Mouse (Mus musculus) limb, embryonic 15.5 days (tissue): Measurements from ENCODE around the gene Hoxc8. TPM values are rescaled to one million over a fixed set of nuclear protein-coding genes. Genes with fewer than 3 reads are reported as not detected.

Experiments
- ATAC-seq: fragments of 200-750 bp; cut with Nextera tagmentation; 2 replicates; pipeline ENCODE4 v1.8.0; 2017; ENCODE audit warnings: low read depth, moderate TSS enrichment; ENCODE audit not compliant: insufficient number of reproducible peaks, low FRiP score, low TSS enrichment
- H3K27ac ChIP-seq: fragments of 300-500 bp; sonication (generic); 2 replicates; pipeline ENCODE4 v1.5.1; 2015; ENCODE audit warnings: moderate library complexity, mild to moderate bottlenecking, inconsistent platforms
- H3K27me3 ChIP-seq: fragments of 300-500 bp; sonication (generic); 2 replicates; pipeline ENCODE4 v1.6.1; 2015; ENCODE audit warnings: inconsistent platforms
- H3K36me3 ChIP-seq: fragments of 300-500 bp; sonication (generic); 2 replicates; pipeline ENCODE4 v1.6.1; 2015; ENCODE audit warnings: inconsistent platforms
- H3K4me1 ChIP-seq: fragments of 300-500 bp; sonication (generic); 2 replicates; pipeline ENCODE4 v1.6.1; 2015; ENCODE audit warnings: inconsistent platforms
- H3K4me2 ChIP-seq: fragments of 300-500 bp; sonication (generic); 2 replicates; pipeline ENCODE4 v1.6.1; 2015; ENCODE audit warnings: mild to moderate bottlenecking, inconsistent platforms
- H3K4me3 ChIP-seq: fragments of 300-500 bp; sonication (generic); 2 replicates; pipeline ENCODE4 v1.5.1; 2015; ENCODE audit warnings: mild to moderate bottlenecking, inconsistent platforms
- H3K9ac ChIP-seq: fragments of 300-500 bp; sonication (generic); 2 replicates; pipeline ENCODE4 v1.6.1; 2015; ENCODE audit warnings: inconsistent platforms
- H3K9me3 ChIP-seq: fragments of 300-500 bp; sonication (generic); 2 replicates; pipeline ENCODE4 v1.6.1; 2016; ENCODE audit warnings: inconsistent platforms
- WGBS: fragments of 180-500 bp; shearing (Covaris S2); methylation state at CpG from one replicate; pipeline ENCODE4 v1.1.7; 2015; 5-methylcytosine and 5-hydroxymethylcytosine counted together
- polyA plus RNA-seq: library from polyadenylated mRNA; unstranded; fragments of >200 nt; fragmentation: Nextera tagmentation; extraction: Ambion mirVana; gene quantifications from 2 replicates; pipeline ENCODE4 v1.2.1, GENCODE M21; 2015

The Hoxc8 gene
- polyA plus RNA-seq, 1 experiment from 2014 or later, result 3.0 TPM

DNA sequence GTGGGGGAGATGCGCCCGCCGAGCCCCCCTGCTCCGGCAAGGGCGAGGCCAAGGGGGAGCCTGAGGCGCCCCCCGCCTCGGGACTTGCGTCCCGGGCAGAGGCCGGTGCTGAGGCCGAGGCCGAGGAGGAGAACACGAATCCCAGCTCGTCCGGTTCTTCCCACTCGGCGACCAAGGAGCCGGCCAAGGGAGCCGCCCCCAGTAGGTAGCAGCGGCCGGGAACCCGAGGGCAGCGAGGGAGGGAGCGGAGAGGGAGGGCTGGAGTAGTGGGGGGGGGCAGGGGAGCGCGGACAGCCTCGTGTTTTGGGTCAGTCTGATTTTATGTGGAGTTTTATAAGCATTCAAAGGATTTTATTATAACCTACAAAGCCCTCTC lies 35.4 kb upstream of the Hoxc8 start:
- Histone ChIP-seq H3K9me3 (no peaks in the 10 kb centered on the region), H3K36me3 (no peaks in the 10 kb centered on the region), H3K4me2 (peak overlapping the region; percentile 43), H3K27ac (peak overlapping the region; percentile 57), H3K27me3 (peaks cover 84% of the 10 kb centered on the region), H3K4me3 (peak overlapping the region; percentile 45), H3K4me1 (peaks cover 25% of the 10 kb centered on the region), H3K9ac (peak overlapping the region; percentile 33)
- ATAC-seq, result no peak
- WGBS, result 2% methylated on average over 28 of the region's 28 CpGs

DNA sequence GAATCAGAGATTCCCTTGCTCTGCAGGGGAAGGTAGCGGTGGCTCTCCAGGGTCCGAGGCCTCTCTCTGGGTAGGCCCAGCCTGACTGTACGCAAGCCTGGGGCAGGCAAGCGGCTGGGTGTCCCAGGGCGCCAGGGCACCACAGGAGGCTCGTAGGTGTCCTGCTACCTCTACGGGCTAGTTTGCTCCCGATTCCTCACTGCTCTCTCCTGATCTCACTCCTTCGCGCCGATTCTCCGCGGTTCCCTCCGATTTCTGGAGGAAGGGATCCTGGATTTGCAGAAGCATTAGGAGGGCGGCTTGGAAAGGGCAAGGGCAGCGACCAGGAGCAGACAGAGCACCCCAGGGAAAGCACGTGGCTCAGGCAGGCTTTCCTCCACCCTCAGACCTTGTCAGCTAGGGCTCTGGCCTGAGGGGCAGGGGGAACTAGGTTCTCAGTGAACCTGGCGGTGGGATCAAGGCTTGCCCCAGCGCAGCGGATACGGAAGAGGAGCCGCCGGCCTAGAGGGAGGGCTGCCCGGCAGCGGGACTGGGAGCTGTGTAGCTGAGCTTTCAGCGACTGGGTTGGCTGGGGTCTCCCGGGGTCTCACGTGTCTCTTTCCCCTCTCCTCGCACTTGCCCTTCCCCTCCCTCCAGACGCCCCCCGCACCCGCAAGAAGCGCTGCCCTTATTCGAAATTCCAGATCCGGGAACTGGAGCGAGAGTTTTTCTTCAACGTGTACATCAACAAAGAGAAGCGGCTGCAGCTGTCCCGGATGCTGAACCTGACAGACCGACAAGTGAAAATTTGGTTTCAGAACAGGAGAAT lies 34.4 kb upstream of the Hoxc8 start:
- Histone ChIP-seq H3K36me3 (no peaks in the 10 kb centered on the region), H3K27me3 (peaks cover 85% of the 10 kb centered on the region), H3K4me2 (peak overlapping the region; percentile 43), H3K9me3 (no peaks in the 10 kb centered on the region), H3K27ac (peak overlapping the region; percentile 22), H3K4me3 (peak overlapping the region; percentile 45), H3K4me1 (peaks cover 28% of the 10 kb centered on the region), H3K9ac (0 out of 2 replicates have a peak overlapping the region, but pooled peaks have one; percentile 11)
- ATAC-seq, result no peak
- WGBS, result 2% methylated on average over 40 of the region's 40 CpGs

DNA sequence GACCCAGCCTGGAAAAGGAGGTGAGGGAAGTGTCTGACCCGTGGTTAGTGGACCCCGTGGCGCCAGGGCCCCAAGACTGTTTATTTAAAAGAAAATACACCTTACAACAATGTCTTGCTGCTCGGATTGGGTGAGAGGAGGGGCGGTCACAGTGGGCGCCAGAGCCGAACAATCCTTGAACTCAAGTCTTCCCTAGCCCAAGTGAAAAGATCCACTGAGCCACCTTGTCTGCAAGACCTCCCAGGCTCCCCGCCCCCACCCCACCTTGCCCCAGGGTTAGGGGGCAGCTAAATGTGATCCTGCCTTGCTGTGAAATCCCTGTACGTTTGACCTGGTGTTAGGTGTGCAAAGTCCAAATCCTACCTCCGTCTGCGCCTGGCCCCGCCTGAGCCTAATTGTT lies 33.5 kb upstream of the Hoxc8 start:
- H3K27ac ChIP-seq, result no peak overlapping the region
- no peak for ATAC-seq
- peak overlapping the region; percentile 43 for H3K4me2 ChIP-seq
- peaks cover 83% of the 10 kb centered on the region for H3K27me3 ChIP-seq
- peaks cover 28% of the 10 kb centered on the region for H3K4me1 ChIP-seq
- 5% methylated on average over 12 of the region's 12 CpGs for WGBS
- H3K9ac ChIP-seq, result no peak overlapping the region
- H3K36me3 ChIP-seq, result no peaks in the 10 kb centered on the region
- no peaks in the 10 kb centered on the region for H3K9me3 ChIP-seq
- peak overlapping the region; percentile 45 for H3K4me3 ChIP-seq

DNA sequence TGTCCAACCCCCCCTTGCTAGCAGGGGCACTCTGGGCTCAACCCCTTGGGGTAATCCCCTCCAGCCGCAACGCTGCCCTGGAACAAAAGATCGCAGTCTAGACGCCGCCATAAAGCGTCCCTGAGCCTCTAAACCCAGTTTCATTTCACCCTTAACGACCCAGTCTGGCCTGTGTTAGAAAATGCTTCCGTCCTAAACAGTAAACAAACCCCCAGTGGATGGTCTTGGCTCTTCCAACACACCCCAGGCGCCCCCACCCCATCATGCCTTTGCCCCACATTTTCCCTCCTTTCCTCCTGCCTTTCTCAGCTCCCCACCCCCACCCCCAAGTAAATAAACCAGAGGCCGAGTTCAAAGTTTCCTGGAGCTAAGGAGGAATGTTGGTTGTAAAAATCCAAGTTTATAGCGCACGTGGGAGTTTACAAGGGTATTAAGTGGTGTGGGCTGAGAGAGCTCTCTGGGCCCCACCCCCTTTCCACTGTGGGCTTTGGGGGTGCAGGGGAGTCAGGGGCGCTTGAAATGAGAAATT lies 30.7 kb upstream of the Hoxc8 start:
- Histone ChIP-seq H3K9ac (no peak overlapping the region), H3K4me3 (peak overlapping the region; percentile 9), H3K4me2 (peak overlapping the region; percentile 30), H3K4me1 (peaks cover 25% of the 10 kb centered on the region), H3K27ac (peak overlapping the region; percentile 67), H3K27me3 (peaks cover 79% of the 10 kb centered on the region), H3K9me3 (no peaks in the 10 kb centered on the region), H3K36me3 (no peaks in the 10 kb centered on the region)
- WGBS, result 1% methylated on average over 13 of the region's 13 CpGs
- no peak for ATAC-seq

DNA sequence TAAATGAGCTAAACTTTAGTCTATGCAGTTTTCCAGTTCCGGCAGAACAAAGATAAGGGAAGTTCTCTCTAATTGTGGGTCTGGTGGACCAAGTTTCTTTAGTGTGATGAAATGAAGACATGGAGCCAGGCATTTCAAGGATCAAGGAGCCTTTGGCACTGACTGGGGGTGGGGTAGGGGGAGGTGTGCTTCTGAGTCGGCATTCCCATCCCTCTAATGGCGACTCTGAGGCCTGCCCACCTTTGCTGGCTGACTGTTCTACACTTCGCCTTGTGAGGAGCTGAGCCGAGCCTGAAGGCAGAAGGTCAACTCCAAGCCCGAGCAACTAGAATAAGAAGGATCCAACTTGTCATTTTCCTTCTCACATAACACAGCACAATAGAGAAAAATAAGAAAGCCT lies 28.7 kb upstream of the Hoxc8 start:
- no peaks in the 10 kb centered on the region for H3K9me3 ChIP-seq
- H3K4me3 ChIP-seq, result no peak overlapping the region
- H3K4me1 ChIP-seq, result peaks cover 25% of the 10 kb centered on the region
- H3K27me3 ChIP-seq, result peaks cover 82% of the 10 kb centered on the region
- no peak overlapping the region for H3K4me2 ChIP-seq
- no peaks in the 10 kb centered on the region for H3K36me3 ChIP-seq
- no peak overlapping the region for H3K27ac ChIP-seq
- WGBS, result 7% methylated on average over 6 of the region's 6 CpGs
- H3K9ac ChIP-seq, result no peak overlapping the region
- ATAC-seq, result no peak

DNA sequence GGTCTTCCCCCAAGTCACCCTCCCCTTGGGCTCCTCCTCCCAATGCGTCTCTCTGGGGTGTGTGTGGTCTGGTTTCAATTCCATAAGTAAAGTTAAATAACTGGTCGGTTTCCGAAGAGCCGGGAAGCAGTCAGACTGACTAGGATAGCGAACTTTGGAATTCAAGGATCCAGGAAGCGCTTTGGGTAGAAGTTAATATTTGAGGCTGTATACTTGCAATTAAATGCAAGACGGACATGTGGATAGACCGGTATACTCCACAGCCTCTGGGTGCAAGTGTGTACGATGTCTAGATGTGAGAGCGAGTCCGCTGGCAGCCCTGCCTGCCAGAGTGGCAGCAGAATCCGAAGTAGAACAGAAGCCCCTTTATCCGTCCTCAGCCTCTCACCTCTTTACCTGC lies 27.9 kb upstream of the Hoxc8 start:
- WGBS, result 4% methylated on average over 13 of the region's 13 CpGs
- H3K27me3 ChIP-seq, result peaks cover 82% of the 10 kb centered on the region
- H3K4me2 ChIP-seq, result no peak overlapping the region
- no peak overlapping the region; the same call in 1 of the 2 replicates for H3K27ac ChIP-seq
- H3K9me3 ChIP-seq, result no peaks in the 10 kb centered on the region
- no peak overlapping the region for H3K9ac ChIP-seq
- no peaks in the 10 kb centered on the region for H3K36me3 ChIP-seq
- ATAC-seq, result no peak
- 0 out of 2 replicates have a peak overlapping the region, but pooled peaks have one; percentile 0 for H3K4me3 ChIP-seq
- H3K4me1 ChIP-seq, result peaks cover 28% of the 10 kb centered on the region

DNA sequence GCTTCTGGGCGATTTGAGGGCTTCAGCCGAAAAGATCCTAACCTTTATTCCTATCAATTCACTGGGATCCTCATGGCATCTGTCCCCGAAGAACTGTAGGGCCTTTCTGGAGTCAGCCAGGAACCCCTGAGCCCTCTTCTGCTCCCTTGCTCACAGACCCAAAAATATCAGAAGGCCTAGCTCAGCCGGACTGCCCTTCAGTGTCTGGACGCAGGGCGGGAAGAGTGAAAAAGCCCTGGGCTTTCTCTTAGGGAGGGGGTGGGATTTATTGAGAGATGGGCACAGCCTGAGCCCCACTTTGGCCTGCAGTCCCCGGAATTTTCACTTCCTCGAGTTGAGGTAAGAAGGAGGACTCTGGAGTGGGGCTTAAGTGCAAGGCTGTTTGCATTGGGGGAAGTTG lies 27.1 kb upstream of the Hoxc8 start:
- H3K27me3 ChIP-seq, result peaks cover 81% of the 10 kb centered on the region
- WGBS, result 14% methylated on average over 8 of the region's 8 CpGs

DNA sequence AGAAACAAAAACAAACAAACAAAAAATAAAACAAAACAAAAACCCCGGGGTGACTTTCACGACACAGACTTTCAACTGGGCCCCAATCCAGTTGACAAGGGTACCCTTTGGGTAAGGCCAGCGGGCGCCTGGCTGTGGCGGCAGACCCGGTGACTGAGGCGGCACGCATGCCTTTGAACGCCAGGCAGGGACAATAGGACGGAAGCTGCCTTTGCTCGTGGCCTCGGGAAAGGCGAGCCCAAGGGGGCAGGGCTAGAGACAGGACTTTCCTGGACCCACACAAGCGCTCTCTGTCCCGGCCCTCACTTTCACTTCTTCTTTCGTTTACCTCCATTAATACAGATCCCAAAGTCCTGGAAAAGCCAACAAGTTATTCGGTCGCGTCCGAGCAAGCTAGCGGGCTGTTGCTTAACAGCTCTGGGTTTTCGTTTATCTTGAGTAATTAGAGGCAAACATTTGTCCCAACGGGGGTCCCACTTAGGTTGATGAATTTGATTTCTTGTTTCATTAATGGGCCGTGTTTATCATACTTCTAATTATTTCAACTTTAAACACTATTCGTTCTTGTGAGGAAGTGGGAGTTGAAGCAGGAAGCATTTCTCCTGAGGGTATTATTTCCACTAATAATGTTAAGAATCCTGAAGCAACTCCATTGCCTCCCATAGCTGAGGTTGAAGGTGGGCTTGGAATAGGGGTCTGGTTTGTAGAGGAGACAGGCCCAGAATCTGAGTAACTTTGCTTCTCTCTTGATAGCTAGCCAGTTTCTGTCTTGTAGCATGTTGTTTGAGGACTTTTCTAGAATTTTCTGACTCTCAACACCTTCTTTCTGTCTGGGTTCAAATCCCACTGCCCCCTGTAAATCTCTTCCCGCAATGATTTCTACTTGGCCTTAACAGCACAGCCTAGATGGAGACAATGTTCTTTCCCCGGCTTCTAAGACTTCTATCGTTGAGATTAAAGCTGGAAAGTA lies 26.5 kb upstream of the Hoxc8 start:
- Histone ChIP-seq H3K9me3 (no peaks in the 10 kb centered on the region), H3K4me2 (peak overlapping the region; percentile 34), H3K9ac (no peak overlapping the region), H3K27ac (no peak overlapping the region), H3K4me1 (peaks cover 28% of the 10 kb centered on the region), H3K27me3 (peaks cover 86% of the 10 kb centered on the region), H3K36me3 (no peaks in the 10 kb centered on the region), H3K4me3 (peak overlapping the region; percentile 14; the same call in 1 of the 2 replicates)
- no peak for ATAC-seq
- 4% methylated on average over 28 of the region's 28 CpGs for WGBS

More for the DNA sequence above, 27.1 kb upstream of the Hoxc8 start:
- Histone ChIP-seq H3K4me1 (peaks cover 28% of the 10 kb centered on the region), H3K4me2 (peak overlapping the region; percentile 34), H3K9me3 (no peaks in the 10 kb centered on the region), H3K27ac (no peak overlapping the region), H3K36me3 (no peaks in the 10 kb centered on the region), H3K4me3 (no peak overlapping the region), H3K9ac (no peak overlapping the region)
- ATAC-seq, result no peak

DNA sequence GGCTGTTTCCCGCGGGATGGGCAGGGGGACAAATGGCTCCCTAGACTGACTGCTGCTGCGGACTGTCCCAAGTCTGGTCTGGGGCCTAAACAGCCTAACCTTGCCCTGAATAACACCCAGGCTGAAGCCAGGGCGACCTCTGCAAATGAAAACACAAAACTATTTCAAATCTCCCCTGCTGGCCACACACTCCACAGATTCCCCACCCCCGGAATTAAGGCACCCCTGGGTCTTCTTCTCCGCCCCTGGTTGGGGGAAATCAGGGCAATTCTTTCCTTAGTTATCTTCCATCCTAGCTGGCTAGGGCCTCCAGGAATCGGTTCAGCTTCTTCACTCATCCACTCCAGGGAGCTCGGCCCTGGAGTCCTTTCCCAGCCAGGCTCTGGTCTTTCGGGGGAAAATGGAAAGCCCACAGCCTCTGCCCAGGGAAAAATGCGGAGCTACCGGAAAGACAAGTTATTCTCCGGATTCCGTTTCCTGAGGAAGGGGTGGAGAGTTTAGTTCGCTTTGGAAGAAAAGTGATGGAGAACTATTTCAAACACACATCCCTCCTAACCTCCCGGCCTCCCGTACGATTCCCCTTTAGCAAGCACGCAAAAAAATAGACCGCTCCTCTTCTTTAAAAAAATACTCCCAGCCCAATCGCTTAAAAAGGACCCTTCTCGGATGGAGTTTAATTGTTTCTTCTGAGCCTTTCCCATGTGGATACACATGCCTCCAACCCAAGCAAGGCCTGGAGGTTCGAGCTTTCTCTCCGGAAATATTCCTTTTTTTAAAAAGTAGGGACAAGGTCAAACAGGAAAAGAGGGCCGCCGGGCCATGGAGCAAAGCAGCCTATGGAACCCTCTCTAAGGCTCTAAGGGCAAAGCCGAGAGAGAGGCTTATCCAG lies 25.2 kb upstream of the Hoxc8 start:
- Histone ChIP-seq H3K4me2 (peak overlapping the region; percentile 48), H3K4me1 (peaks cover 20% of the 10 kb centered on the region), H3K36me3 (no peaks in the 10 kb centered on the region), H3K27me3 (peaks cover 88% of the 10 kb centered on the region), H3K9me3 (no peaks in the 10 kb centered on the region), H3K9ac (no peak overlapping the region), H3K27ac (peak overlapping the region; percentile 38; the same call in 1 of the 2 replicates), H3K4me3 (peak overlapping the region; percentile 37; the same call in 1 of the 2 replicates)
- ATAC-seq, result no peak
- WGBS, result 10% methylated on average over 26 of the region's 26 CpGs

DNA sequence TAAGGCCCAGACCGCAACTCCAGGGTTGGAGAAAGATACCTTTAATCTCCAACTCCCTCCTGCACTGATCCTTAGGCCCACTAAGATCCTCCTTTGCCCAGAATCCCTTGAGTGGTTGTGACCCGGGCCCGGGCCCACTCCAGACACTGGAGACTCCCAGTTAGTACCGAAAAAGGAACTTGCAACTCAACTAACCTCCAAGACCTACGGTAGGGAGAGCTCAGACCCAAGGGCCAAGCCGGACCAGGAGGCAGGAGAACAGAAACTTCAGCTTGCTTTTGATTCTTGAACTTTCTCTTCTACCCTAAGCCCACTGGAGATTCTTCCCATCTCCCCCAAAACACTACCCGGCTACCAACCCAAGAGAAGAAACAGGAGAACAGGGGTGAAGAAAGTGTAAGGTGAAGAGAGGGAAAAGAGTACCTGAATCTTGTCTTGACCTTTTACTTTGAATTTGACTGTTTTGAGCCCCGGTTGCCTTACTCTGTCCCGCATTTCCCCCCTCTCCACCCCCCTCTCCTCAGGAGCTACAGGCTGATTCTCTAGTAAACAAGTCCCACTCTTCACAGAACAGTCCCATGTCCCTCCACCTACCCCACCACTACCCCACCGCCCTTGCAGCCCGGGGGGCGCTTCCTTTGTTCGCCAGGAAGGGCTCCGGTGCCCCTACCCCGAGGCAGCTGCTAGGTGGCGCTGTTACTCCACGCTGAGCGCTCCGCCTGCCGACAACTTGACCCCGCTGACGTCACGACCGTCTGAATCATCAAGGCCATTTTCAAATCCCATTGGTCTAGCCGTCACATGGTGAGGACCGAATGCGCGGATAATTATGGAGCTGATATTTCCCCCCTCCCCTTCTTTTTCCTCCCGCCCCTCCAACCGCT lies 24.3 kb upstream of the Hoxc8 start:
- H3K4me2 ChIP-seq, result peak overlapping the region; percentile 48
- WGBS, result 6% methylated on average over 29 of the region's 30 CpGs
- H3K9me3 ChIP-seq, result no peaks in the 10 kb centered on the region
- peaks cover 18% of the 10 kb centered on the region for H3K4me1 ChIP-seq
- no peaks in the 10 kb centered on the region for H3K36me3 ChIP-seq
- H3K27me3 ChIP-seq, result peaks cover 90% of the 10 kb centered on the region
- peak; percentile 62 for ATAC-seq
- H3K4me3 ChIP-seq, result peak overlapping the region; percentile 37
- H3K27ac ChIP-seq, result 0 out of 2 replicates have a peak overlapping the region, but pooled peaks have one; percentile 33
- no peak overlapping the region for H3K9ac ChIP-seq
